Mouse (Mus musculus) natural killer cell, adult 2 months (primary cell): ENCODE data around the gene Vmn2r121.

ENCODE experiments used
- DNase-seq, 2 experiments: peaks; one replicate each; pipeline ENCODE4 v3.0.0; 2022; ENCODE audit warnings: low spot score in 2 of 2

Gene Vmn2r121

DNA sequence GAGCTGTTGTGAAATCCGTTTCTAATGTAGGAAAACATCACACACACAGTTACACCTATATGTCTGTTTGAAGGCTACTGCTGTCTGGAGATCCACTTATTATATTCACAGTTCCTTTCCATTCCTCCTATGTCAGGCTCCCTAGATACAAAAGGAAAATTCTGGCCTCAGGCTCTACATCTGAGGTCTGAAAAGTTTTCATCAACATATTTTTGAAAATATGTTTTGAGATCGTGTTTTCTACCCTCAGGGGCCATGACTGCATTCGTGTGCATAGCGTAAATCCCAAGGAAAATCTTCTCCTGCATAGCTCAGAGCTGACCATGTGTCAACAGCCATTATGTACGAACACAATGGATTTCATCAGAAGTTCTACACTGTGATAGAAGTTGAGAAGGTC is at the start of gene Vmn2r121:
Gene Vmn2r121 (minus strand): TSS at position 101 of the 400 bp plus-strand sequence.
- no peak for DNase-seq
